Mouse (Mus musculus) cortical plate, adult 2 months (tissue): ENCODE results near the gene Cdc123.

ENCODE experiments used
- CTCF ChIP-seq: fragments of 200-500 bp; IDR thresholded peaks from 2 replicates; pipeline ENCODE4 v1.5.1; 2011; ENCODE audit warnings: mild to moderate bottlenecking, control low read depth, low read length; ENCODE audit not compliant: insufficient read depth; ENCODE audit errors: extremely low read depth
- POLR2A ChIP-seq: fragments of 200-500 bp; IDR thresholded peaks from 2 replicates; pipeline ENCODE4 v1.6.1; 2011; ENCODE audit warnings: mild to moderate bottlenecking, low read length, control low read depth; ENCODE audit not compliant: insufficient read depth; ENCODE audit errors: extremely low read depth

DNA sequence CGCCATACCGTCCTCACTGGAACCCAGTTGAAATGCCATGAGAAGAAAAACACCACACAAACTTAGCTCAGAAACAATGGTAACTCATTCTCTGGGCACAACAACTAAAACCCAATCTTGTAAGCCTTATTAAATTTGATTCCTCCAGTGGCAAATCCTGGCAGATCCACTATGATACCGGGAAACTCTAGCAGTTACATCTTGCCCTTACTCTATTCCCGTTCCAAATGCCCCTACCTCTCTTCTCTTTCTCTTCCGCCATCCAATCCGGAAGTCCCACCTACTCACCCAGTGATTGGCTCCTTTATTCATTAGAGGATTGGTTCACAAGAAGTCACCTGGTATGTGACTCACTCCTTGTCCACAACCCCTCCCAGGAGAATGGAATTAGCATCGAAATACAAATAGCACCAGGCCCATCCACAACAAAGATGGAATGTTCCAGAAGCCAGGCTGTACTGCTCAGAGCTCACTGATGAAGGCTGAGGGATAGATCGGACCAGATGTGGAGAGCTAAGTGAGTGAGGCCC, 84.4 kb downstream of the Cdc123 start:
- TF ChIP-seq POLR2A (no peak), CTCF (no peak)
